Mouse (Mus musculus) heart, embryonic 12.5 days (tissue): Measurements from ENCODE around the gene Ptcd3. TPM values are rescaled to one million over a fixed set of nuclear protein-coding genes. Genes with fewer than 3 reads are reported as not detected.

Source experiments
- ATAC-seq: fragments of 200-750 bp; cut with Nextera tagmentation; 2 replicates; pipeline ENCODE4 v1.8.0; 2017; ENCODE audit warnings: moderate TSS enrichment, moderate library complexity; ENCODE audit not compliant: insufficient number of reproducible peaks, low FRiP score
- H3K27ac ChIP-seq: fragments of 300-500 bp; sonication (generic); 2 replicates; pipeline ENCODE4 v1.5.1; 2016; ENCODE audit warnings: mild to moderate bottlenecking, moderate library complexity; ENCODE audit not compliant: poor library complexity, severe bottlenecking
- H3K27me3 ChIP-seq: fragments of 300-500 bp; sonication (generic); replicated peaks from 2 replicates; pipeline ENCODE4 v1.6.1; 2016; ENCODE audit warnings: mild to moderate bottlenecking, moderate library complexity
- H3K36me3 ChIP-seq: fragments of 300-500 bp; sonication (generic); 2 replicates; pipeline ENCODE4 v1.6.1; 2016; ENCODE audit warnings: mild to moderate bottlenecking, moderate library complexity
- H3K4me1 ChIP-seq: fragments of 300-500 bp; sonication (generic); replicated peaks from 2 replicates; pipeline ENCODE4 v1.6.1; 2016; ENCODE audit warnings: mild to moderate bottlenecking
- H3K4me2 ChIP-seq: fragments of 300-500 bp; sonication (generic); 2 replicates; pipeline ENCODE4 v1.6.1; 2016; ENCODE audit warnings: mild to moderate bottlenecking, moderate library complexity
- H3K4me3 ChIP-seq: fragments of 300-500 bp; sonication (generic); 2 replicates; pipeline ENCODE4 v1.5.1; 2016; ENCODE audit warnings: mild to moderate bottlenecking
- H3K9ac ChIP-seq: fragments of 300-500 bp; sonication (generic); 2 replicates; pipeline ENCODE4 v1.6.1; 2016; ENCODE audit warnings: mild to moderate bottlenecking, moderate library complexity
- H3K9me3 ChIP-seq: fragments of 300-500 bp; sonication (generic); replicated peaks from 2 replicates; pipeline ENCODE4 v1.6.1; 2016; ENCODE audit warnings: mild to moderate bottlenecking, moderate library complexity
- WGBS: fragments of 180-500 bp; shearing (Covaris S2); methylation state at CpG from one replicate; pipeline ENCODE4 v1.1.7; 2016; 5-methylcytosine and 5-hydroxymethylcytosine counted together
- polyA plus RNA-seq: library from polyadenylated mRNA; unstranded; fragments of >200 nt; fragmentation: Nextera tagmentation; extraction: Ambion mirVana; gene quantifications from 2 replicates; pipeline ENCODE4 v1.2.1, GENCODE M21; 2016

Gene Ptcd3
- 115 and 116 TPM in 2 replicates for polyA plus RNA-seq

DNA sequence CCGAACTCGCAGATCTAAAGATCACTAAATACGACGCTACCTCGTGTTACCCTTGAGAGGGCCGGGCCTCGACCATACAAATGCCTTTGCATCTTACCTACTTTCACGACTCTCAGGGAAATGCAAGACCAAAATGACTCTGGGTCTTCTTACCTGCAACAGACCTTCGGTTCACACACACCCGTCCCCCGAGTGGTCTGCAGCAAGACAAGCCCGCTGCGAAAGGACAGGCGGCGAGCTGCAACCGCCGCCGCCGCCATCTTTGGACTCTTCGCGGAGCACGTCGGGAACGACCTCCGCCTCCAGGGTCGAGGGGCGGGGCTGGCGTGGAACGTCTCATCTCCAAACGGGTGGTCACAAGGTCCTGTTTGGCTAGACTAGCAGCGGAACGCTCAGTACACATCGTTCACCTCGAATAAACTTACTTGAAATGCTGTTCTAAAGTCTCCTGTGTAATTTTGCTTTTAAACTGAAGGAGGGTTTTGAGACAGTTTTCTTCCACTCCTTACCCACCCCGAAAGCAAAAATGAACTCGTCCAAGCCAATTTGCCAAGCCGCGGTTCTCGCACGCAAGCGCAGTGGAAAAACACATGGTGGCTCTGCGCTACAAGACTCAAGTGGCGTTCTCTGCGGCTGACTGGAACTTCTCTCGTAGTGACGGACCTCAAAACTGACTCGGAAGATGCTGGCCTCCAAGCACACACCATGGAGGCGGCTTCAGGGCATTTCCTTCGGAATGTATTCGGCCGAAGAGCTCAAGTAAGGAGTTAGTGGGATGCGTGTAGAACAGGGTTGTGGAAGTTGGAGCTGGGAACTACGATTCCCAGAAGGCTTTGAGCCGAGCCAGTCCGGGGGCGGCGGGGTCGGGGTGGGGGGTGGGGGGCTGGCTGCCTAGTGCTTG lies at the start of gene Ptcd3, which contains the start of gene Polr1a:
Gene Ptcd3, minus strand, starts transcription at position 270 of the 901 bp plus-strand sequence.
Gene Polr1a, plus strand, starts transcription at position 573 of the 901 bp plus-strand sequence.
- peak; percentile 91 for ATAC-seq
- Histone ChIP-seq H3K4me2 (peak within 1 kb of the TSS; percentile 82), H3K4me1 (peaks cover 34% of the 10 kb centered on the region), H3K4me3 (peak within 1 kb of the TSS; percentile 83), H3K9ac (peak within 1 kb of the TSS; percentile 77), H3K9me3 (no peaks in the 10 kb centered on the region), H3K36me3 (peaks cover 24% of the 10 kb centered on the region), H3K27ac (peak within 1 kb of the TSS; percentile 67), H3K27me3 (no peaks in the 10 kb centered on the region)
- under 1% methylated on average over 58 of the region's 58 CpGs for WGBS

DNA sequence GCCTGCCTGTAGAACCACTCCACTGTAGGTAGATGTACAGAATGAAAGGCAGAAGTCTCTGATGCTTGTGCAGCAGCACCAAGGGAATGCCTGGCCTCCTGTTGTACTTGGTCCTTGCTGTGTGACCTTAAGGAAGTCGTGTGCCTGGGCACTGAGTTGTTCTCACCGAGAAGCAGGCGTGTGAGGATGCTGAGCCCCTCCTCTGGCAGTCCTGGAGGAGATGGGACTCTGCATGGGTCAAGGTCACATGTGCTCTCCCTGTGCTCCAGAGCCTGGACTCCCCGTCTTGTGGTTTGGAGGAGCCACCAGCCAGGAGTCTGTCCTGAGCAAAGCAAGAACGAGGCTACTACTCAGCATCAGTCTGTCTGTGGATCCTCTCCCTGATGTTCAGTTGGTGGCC lies 42.6 kb upstream of the Ptcd3 start:
- H3K9ac ChIP-seq, result no peak overlapping the region
- H3K4me2 ChIP-seq, result no peak overlapping the region
- H3K27me3 ChIP-seq, result no peaks in the 10 kb centered on the region
- no peaks in the 10 kb centered on the region for H3K9me3 ChIP-seq
- H3K27ac ChIP-seq, result no peak overlapping the region
- 0 out of 2 replicates have a peak, but pooled peaks have one; percentile 36 for ATAC-seq
- 87% methylated on average over 5 of the region's 5 CpGs for WGBS
- H3K36me3 ChIP-seq, result peaks cover 70% of the 10 kb centered on the region
- 0 out of 2 replicates have a peak, but pooled peaks cover 5% of the 10 kb centered on the region for H3K4me1 ChIP-seq
- no peak overlapping the region for H3K4me3 ChIP-seq

- no peak for ATAC-seq
- no peak overlapping the region for H3K4me3 ChIP-seq
- H3K36me3 ChIP-seq, result peaks cover 74% of the 10 kb centered on the region
- H3K27ac ChIP-seq, result no peak overlapping the region
- H3K9ac ChIP-seq, result no peak overlapping the region
- H3K4me2 ChIP-seq, result no peak overlapping the region
- H3K27me3 ChIP-seq, result no peaks in the 10 kb centered on the region
- WGBS, result 87% methylated on average over 3 of the region's 3 CpGs
- H3K9me3 ChIP-seq, result no peaks in the 10 kb centered on the region
- H3K4me1 ChIP-seq, result 0 out of 2 replicates have a peak, but pooled peaks cover 5% of the 10 kb centered on the region
These were observed 42.0 kb upstream of the Ptcd3 start for GRCm38 (mm10) chr6:71950592-71950991.

GRCm38 (mm10) chr6:71949721-71950120 lies 41.2 kb upstream of the Ptcd3 start:
- ATAC-seq, result no peak

GRCm38 (mm10) chr6:71946121-71946520 lies 37.6 kb upstream of the Ptcd3 start:
- no peak overlapping the region for H3K4me2 ChIP-seq
- no peak overlapping the region for H3K4me3 ChIP-seq
- H3K4me1 ChIP-seq, result 0 out of 2 replicates have a peak, but pooled peaks cover 5% of the 10 kb centered on the region
- ATAC-seq, result no peak
- no peak overlapping the region for H3K27ac ChIP-seq
- WGBS, result 91% methylated on average over 8 of the region's 8 CpGs
- H3K36me3 ChIP-seq, result peaks cover 59% of the 10 kb centered on the region
- H3K9me3 ChIP-seq, result no peaks in the 10 kb centered on the region
- no peak overlapping the region for H3K9ac ChIP-seq
- no peaks in the 10 kb centered on the region for H3K27me3 ChIP-seq

More at GRCm38 (mm10) chr6:71949721-71950120, 41.2 kb upstream of the Ptcd3 start:
- 0 out of 2 replicates have a peak, but pooled peaks cover 5% of the 10 kb centered on the region for H3K4me1 ChIP-seq
- no peak overlapping the region for H3K27ac ChIP-seq
- H3K4me3 ChIP-seq, result no peak overlapping the region
- H3K9ac ChIP-seq, result no peak overlapping the region
- no peaks in the 10 kb centered on the region for H3K27me3 ChIP-seq
- H3K4me2 ChIP-seq, result no peak overlapping the region
- 84% methylated on average over 3 of the region's 3 CpGs for WGBS
- H3K9me3 ChIP-seq, result no peaks in the 10 kb centered on the region
- peaks cover 74% of the 10 kb centered on the region for H3K36me3 ChIP-seq

DNA sequence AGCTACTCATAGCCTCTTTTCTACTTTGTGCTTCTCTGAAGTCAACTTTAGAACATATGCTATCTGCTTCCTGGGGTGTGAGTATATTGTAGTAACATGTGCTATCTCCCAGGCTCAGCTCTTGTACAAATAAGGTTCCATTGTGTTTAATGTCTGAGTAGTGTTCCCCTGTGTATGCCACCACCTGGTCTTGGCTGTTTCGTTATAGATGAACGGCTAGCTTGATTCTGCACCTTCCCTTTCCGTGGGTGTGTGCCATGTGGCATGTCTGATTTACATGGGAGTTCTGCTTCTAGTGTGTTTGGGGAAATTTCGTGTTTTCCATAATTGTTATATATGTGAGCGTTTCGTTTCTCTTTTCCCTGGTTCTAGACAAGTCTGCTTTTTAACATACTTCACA lies 36.6 kb upstream of the Ptcd3 start:
- no peak for ATAC-seq
- Histone ChIP-seq H3K4me1 (peaks cover 7% of the 10 kb centered on the region), H3K27ac (no peak overlapping the region), H3K4me3 (no peak overlapping the region), H3K4me2 (no peak overlapping the region), H3K9me3 (no peaks in the 10 kb centered on the region), H3K36me3 (peaks cover 60% of the 10 kb centered on the region), H3K27me3 (no peaks in the 10 kb centered on the region), H3K9ac (no peak overlapping the region)
- 87% methylated on average over 6 of the region's 6 CpGs for WGBS

- Histone ChIP-seq H3K36me3 (peaks cover 66% of the 10 kb centered on the region), H3K27me3 (no peaks in the 10 kb centered on the region), H3K27ac (no peak overlapping the region), H3K4me2 (no peak overlapping the region), H3K9ac (no peak overlapping the region), H3K4me3 (no peak overlapping the region), H3K9me3 (no peaks in the 10 kb centered on the region), H3K4me1 (peaks cover 15% of the 10 kb centered on the region)
- WGBS, result 82% methylated on average over 6 of the region's 6 CpGs
- ATAC-seq, result no peak
These were observed 32.4 kb upstream of the Ptcd3 start for GRCm38 (mm10) chr6:71940912-71941311.

- WGBS, result 53% methylated on average over 2 of the region's 2 CpGs
- peaks cover 62% of the 10 kb centered on the region for H3K36me3 ChIP-seq
- no peaks in the 10 kb centered on the region for H3K9me3 ChIP-seq
- H3K27me3 ChIP-seq, result no peaks in the 10 kb centered on the region
- no peak overlapping the region for H3K4me2 ChIP-seq
- H3K4me1 ChIP-seq, result peaks cover 51% of the 10 kb centered on the region
- no peak overlapping the region for H3K9ac ChIP-seq
- peak overlapping the region; percentile 75 for H3K27ac ChIP-seq
- no peak for ATAC-seq
- no peak overlapping the region for H3K4me3 ChIP-seq
These were observed 27.2 kb upstream of the Ptcd3 start for GRCm38 (mm10) chr6:71935737-71936136.

GRCm38 (mm10) chr6:71934081-71934556 lies 25.6 kb upstream of the Ptcd3 start:
- Histone ChIP-seq H3K36me3 (peaks cover 73% of the 10 kb centered on the region), H3K9ac (no peak overlapping the region; the same call in 1 of the 2 replicates), H3K4me3 (no peak overlapping the region), H3K4me1 (peaks cover 43% of the 10 kb centered on the region), H3K27me3 (no peaks in the 10 kb centered on the region), H3K9me3 (no peaks in the 10 kb centered on the region), H3K4me2 (0 out of 2 replicates have a peak overlapping the region, but pooled peaks have one; percentile 25), H3K27ac (peak overlapping the region; percentile 86)
- peak; percentile 79 for ATAC-seq
- 2% methylated on average over 2 of the region's 2 CpGs for WGBS

DNA sequence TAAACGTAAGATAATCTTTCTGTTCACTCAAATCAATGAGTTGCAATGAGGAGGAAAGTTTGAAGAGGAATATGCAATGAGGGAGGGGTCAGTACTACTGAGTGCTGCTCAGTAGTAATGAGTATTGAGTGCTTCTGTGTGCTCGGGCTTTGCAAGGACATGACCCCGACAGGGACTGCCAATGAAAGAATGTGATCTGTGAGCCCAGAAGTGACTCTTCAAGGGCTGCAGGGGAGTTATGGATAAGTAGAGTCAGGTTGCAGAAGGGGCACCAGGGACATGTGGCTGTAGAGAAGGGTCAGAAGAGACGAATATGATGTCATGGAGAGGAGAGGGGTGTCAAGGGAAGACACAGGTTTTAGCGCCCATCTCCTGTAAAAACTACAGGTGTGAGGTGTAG lies 23.8 kb upstream of the Ptcd3 start:
- Histone ChIP-seq H3K27ac (no peak overlapping the region), H3K9me3 (no peaks in the 10 kb centered on the region), H3K4me2 (no peak overlapping the region), H3K4me3 (no peak overlapping the region), H3K36me3 (peaks cover 62% of the 10 kb centered on the region), H3K27me3 (no peaks in the 10 kb centered on the region), H3K4me1 (peaks cover 43% of the 10 kb centered on the region), H3K9ac (no peak overlapping the region)
- 55% methylated on average over 5 of the region's 5 CpGs for WGBS
- no peak for ATAC-seq

DNA sequence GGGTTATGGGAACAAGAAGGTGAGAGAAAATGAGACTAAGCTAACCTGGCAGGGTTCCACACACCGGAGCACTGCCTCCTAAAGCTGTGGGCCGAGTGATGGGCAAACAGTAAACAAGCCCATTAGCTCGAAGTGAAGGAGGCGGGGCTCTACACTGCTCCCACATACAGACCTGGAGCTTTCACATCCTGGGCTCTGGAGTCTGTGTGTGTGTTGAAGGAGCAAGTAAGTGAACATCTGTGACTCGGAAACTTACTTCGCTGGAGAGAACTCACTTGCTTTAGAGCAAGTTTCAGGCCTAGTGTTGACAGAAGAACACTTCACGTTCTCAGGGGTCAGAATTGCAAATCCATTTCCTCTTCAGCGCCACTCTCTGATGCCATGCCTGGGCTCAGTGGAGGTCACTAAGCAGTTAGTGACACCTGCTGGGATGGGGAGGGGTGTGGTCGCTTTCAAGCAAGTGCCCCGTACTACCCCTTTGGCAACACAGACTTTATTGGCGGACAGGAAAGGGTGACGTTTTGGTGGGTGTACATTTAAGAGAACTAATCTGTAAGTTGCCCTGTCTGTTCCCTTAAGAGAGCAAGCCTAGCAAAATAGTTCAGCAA lies 22.4 kb upstream of the Ptcd3 start:
- H3K4me3 ChIP-seq, result no peak overlapping the region
- no peaks in the 10 kb centered on the region for H3K27me3 ChIP-seq
- H3K27ac ChIP-seq, result no peak overlapping the region
- no peaks in the 10 kb centered on the region for H3K9me3 ChIP-seq
- H3K9ac ChIP-seq, result no peak overlapping the region
- H3K4me1 ChIP-seq, result peaks cover 37% of the 10 kb centered on the region
- 81% methylated on average over 12 of the region's 12 CpGs for WGBS
- H3K36me3 ChIP-seq, result peaks cover 61% of the 10 kb centered on the region
- no peak overlapping the region for H3K4me2 ChIP-seq
- ATAC-seq, result no peak
